Mouse (Mus musculus) neutrophil, adult 83 days (primary cell): Measurements from ENCODE around the gene Zic2. TPM values are rescaled to one million over a fixed set of nuclear protein-coding genes. Genes with fewer than 3 reads are reported as not detected.

Experiments used
- total RNA-seq, 2 experiments: library from RNA; stranded (reverse); gene quantifications; one replicate each; pipeline ENCODE4 v1.2.4; 2023

Gene Zic2
- total RNA-seq: not detected

GRCm38 (mm10) chr14:122474891-122475556, at the start of gene Zic2:
Gene Zic2, plus strand, starts transcription at chr14:122475435.

GRCm38 (mm10) chr14:122450496-122451382, 24.5 kb upstream of the Zic2 start, which contains the start of gene Gm5089:
Gene Gm5089, minus strand, starts transcription at chr14:122451115.

GRCm38 (mm10) chr14:122464763-122465741, 10.2 kb upstream of the Zic2 start, which contains the start of gene Zic5:
Gene Zic5, minus strand, starts transcription at chr14:122465677.

GRCm38 (mm10) chr14:122490441-122491328, 15.4 kb downstream of the Zic2 start, which contains the start of gene Gm10837:
Gene Gm10837, plus strand, starts transcription at chr14:122490586.

Other genes with a start within 250 kb of the Zic2 start
- gene Gm5089, start 24.3 kb upstream of the Zic2 start, total RNA-seq: not detected
- gene Zic5, start 9.8 kb upstream of the Zic2 start, total RNA-seq: not detected
- gene Gm10837, start 15.2 kb downstream of the Zic2 start, total RNA-seq: not detected
- 10 to 100 TPM; 11.0 to 11.7 TPM for gene Pcca, start 58.9 kb downstream of the Zic2 start, total RNA-seq